Mouse (Mus musculus) CD4-positive helper T cell, adult 2 months (primary cell): ENCODE results near the gene Krtap17-1.

Source experiments
- DNase-seq: peaks from one replicate; pipeline ENCODE4 v3.0.0-alpha.2; 2012; ENCODE audit warnings: low read depth, missing footprints, low spot score

The Krtap17-1 gene

DNA sequence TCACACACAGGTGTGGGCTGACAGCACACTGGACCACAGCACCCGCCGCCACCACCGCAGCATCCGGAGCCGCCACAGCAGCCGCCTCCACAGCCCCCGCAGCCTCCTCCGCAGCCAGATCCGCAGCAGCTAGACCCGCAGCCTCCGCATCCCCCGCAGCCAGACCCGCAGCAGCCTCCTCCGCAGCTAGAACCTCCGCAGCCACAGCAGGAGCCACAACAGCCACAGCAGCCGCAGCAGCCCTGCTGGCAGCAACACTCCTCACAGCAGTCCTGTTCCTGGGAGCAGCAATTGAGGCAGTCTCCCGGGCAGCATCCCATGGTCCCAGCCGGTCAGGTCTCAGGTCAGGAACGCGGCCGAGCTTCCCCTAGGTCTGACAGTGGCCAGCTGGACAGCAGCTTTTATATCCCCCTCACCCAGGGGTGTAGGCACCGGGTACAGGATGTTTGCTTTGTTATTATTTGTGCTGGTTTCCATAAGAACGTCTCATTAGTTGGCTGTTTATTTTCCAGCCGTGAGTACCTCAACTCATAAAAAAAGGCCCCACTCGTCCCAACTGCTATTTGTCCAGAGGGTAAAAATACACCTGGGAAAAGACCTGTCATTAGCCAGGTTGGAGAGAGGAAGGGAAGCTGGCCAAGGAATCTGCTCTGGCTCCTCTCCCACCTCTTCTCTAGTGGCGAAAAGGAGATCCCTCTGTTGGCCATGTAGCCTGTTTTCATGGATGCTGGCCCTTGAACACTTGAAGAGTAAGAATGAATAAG lies at the start of gene Krtap17-1:
TSS of gene Krtap17-1 (minus strand) at position 375 of the 764 bp plus-strand sequence.
- no peak for DNase-seq

DNA sequence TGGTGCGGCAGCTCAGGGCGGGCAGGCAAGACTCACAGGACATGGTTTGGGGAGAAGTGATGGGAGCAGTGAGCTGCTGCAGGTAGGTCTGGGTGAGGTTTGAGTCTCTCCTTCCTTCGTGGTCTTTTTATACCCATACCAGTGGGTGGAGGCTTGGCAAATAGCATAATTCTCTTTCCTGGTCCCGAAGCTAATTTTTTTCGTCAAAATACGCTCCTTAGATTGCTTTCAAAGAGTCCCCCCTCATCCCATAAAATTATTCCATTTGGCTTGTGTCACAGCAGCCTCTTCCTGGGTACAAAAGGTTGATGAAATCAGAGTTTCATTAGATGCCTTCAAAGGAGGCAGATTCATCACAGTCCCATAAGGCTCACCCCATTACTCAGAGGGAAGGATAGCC lies 47.7 kb upstream of the Krtap17-1 start, which contains the start of gene Krt34:
TSS of gene Krt34 (minus strand) at position 101 of the 400 bp plus-strand sequence.
- no peak for DNase-seq

DNA sequence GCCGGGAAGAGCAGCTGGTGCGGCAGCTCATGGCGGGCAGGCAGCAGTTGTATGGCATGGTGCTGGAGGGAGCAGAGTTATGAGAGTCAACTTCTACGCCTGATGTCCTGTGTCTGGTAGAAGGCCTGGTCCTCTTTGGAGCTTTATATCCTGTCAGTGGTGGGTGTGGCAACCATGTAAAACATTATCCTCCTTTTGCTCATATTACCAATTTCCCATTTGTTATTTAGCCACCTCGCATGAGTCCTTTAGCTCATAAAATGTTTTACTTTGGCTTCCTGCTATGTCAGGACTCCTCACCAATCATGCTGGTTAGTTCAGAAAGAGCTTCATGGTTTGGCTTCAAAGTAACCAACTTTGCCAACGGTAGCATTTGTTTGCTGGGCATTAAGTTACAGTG lies 36.0 kb upstream of the Krtap17-1 start, which contains the start of gene Krt33b:
TSS of gene Krt33b (minus strand) at position 101 of the 400 bp plus-strand sequence.
- no peak for DNase-seq

DNA sequence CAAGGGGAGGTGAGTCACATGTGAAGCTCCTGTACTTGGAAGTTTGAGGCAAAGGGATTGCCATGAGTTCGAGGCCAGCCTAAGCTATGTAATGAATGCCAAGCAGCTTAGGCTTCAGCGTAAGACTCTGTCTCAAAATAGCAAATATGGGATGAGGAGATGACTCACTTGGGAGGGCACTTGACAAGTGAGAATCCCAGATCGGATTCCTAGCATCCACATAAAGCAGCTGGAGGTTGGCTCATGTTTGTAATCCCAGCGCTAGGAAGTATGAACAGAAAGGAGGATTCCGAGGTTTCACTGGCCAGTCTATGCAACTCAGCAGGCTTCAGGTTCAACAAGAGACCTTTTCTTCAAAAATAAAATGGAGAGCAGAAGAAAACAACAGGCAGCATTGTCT lies 27.6 kb upstream of the Krtap17-1 start:
- DNase-seq, result no peak

DNA sequence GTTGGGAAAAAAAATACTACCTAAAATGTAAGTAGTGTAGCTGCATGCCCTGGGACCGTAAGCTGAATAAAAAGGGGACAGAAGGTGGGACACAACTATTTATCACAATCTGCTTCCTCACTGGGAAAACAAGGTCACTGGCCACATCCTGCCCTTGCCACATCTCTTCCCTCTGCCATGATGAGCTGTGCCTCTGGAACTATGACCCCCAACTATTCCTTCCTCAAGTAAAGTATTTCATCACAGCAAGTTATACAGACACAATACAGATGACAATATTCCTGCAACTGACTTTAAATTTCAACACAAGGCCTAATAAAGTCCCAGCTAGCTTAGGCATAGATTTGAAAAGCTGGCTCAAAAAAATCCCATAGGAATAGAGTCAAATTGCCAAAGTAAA lies 25.7 kb upstream of the Krtap17-1 start:
- no peak for DNase-seq

DNA sequence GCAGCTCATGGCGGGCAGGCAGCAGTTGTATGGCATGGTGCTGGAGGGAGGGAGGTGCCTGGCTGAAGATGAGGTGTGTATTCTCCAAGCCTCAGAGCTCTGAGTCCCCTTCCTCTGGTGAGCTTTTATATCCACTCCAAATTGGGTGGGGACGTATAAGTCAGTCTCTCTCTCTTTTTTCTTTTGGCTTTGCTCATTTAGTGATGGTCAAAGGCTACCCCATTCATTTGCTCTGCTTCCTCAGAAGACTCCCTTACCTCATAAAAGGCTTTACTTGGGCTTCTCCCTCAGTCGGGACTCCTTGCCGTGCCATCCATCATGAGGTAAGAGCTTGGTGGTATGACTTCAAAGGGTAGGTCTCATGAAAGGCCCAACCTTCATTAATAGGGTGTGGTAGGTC lies 22.3 kb upstream of the Krtap17-1 start, which contains the start of gene Krt33a:
TSS of gene Krt33a (minus strand) at position 101 of the 400 bp plus-strand sequence.
- DNase-seq, result no peak

DNA sequence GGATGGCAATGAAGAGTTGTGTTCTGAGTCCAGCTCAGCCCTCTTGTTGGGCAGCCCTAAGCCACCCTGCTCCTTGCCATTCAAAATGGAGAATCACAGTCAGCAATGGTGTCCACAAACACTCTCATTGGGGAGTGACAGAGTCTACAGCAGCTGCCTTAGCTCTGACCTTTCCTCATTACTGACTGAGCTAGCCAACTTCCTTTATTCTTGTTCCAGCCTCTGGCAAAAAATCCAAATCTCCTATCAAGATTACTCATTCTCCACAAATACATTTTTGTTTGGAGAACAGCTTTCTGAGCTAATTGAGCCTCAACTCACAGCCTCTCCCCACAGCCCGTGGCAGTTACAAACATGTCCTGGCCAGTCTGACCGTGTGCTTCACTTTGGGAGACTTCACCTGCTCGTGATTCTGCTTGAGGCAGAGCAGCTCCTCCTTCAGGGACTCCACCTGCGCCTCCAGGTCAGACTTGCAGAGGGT lies 19.9 kb upstream of the Krtap17-1 start:
- no peak for DNase-seq

DNA sequence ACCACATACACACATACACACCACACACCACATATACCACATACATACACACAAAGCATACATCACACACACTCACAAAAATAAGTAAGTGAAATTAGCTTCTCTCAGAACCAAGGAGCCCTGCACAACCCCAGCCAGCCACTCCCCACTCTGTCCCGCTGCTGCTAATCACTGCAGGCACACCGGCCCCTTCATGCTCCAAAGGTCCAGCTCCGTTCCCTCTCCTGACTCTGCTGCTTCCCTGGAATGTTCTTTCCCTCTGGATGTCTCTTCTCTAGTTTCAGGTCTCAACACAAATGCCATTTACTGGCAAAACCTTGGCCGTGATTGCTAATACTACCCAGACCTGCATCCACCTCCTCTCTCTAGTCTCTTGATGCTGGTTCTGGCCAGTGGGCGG lies 16.9 kb upstream of the Krtap17-1 start:
- DNase-seq, result no peak

DNA sequence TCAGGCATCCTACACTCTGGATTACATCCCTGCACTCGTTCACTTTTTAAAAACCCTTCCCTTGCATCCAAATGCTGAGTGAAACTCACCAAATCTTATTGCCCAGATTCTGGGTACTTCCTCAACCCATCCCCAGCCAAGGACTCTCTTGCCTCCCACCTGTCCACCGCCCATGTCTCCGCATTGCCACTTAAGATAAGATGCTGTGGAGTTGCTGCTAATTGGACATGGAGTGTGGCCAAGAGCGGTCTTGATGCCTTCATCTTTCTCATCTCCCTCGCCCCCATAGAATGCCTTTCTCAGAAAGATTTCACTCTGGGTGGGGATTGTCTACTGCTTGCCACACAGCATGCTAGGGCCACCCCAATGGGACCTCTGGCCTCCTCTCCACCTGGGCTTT lies 14.5 kb upstream of the Krtap17-1 start:
- no peak for DNase-seq

DNA sequence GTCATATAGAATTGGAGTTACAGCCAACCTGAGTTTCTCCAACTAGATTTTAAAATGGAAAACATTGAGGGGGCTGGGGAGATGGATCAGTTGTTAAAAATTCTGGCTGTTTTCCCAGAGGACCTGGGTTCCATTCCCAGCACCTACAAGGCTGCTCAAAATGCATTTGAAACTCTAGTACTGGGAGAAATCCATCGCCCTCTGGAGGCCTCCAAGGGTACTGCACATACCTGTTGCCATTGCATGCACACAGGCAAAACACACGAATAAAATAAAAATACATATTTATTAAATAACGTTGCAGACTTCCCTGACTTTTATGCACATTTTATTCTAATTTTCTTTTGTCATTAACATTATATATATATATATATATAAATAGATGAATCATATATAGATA lies 12.8 kb upstream of the Krtap17-1 start:
- DNase-seq, result peak; percentile 7

DNA sequence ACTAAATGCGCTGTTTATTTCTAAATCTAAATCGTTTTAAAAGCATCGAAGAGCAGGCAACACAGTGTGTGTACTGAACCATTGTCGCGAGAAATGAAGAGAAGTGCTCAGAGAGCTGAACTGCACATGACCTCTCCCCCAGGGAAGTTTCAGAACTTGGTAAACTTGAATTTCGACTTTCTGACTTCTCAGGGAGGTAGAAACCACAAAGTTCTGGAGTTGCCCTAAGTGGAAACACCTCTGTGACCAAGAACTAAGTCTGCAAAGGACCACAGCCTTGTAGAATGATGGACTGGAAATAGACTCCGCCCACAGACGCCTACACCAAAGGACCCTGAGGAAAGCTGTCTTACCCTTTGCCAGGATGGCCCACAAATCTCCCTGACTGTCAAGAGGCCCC lies 12.1 kb upstream of the Krtap17-1 start:
- no peak for DNase-seq

DNA sequence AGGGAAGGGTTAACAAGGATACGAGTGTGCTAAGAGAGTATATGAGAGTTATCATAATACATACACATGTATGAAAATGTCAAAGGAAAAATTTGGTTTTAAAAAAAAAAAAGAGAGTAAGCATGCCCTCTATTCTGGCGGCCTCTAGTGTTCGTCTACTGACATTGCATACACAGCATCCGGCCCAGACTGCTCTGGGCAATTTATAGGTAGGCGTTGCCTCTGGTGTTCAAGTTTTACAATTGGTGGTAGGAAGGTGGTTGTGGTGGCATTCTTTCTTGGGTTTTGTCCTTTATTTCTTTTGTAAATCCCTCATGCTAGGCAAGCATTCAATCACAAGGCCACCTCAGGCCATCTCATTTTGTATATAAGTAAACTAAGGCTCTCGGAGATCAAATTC lies 11.1 kb upstream of the Krtap17-1 start:
- peak; percentile 33 for DNase-seq

DNA sequence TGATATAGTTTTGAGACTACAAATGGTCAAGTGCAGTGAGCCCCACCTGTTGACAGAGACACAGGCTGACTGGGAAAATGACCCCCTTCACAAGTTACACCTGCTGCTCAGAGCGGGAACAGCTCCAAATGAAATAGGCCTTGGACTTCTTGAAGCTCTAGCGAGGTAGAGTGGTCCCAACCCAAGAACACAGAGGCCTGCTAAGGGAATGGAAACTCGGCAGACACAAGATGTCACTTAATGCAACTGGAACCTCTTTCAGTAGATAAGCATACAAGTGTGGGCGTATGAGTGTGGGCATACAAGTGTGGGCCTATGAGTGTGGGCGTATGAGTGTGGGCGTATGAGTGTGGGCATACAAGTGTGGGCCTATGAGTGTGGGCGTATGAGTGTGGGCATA lies 5.3 kb upstream of the Krtap17-1 start:
- no peak for DNase-seq

DNA sequence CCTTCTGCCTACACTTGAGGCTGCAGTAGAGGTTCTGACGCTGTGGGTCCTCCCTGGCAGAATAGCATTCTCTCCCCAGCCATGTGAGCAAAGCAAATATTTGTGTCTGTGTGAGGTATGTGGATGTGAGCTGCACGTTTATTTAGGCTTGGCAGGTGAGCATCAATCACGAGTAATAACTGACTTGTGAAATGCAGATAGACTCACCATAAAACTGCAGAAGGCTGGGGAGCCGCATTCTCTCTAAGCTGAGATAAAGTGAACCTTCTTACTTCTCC lies 529 bp upstream of the Krtap17-1 start:
- DNase-seq, result no peak

DNA sequence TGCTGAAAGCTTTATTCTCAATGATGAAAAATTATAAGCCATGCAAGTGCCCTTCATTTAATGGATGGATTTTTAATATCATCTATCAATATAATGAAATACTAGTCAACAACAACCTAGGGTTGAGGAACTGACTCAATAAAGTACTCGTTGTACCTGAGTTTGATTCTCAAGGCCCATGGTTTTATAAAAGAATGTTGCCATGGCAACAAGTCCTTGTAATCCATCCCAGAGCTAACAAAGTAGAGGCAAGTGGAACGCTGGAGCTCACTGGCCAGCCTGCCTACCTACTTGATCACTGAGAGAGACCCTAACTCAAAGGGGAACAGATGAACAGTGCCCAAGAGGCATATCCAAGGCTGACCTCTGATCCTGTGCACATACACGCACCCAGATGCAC lies 3.2 kb downstream of the Krtap17-1 start:
- no peak for DNase-seq

DNA sequence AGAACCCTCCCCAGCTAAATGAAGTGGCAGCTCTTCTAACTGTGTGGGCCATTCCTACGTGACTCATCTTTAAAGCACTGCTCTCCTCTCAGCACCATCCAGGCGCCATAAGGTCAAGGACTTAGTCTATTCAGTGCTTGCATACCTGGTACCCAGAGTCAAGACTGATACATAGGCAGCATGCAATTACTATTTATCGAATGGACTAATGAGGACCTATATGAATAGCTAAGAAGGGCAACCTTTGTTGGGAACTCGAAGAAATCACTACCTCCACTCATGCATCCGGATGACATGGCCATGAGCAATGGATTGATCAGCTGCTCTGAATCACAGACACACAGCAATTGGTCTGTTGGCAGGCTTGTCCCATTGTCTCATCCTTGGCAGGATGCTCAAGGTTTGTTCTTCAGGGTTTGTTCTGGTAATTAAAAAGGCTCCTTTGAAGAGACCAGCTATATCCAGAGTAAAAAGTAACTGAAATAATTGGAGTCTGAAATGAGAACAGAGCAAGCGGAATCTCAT lies 3.9 kb downstream of the Krtap17-1 start:
- DNase-seq, result no peak

DNA sequence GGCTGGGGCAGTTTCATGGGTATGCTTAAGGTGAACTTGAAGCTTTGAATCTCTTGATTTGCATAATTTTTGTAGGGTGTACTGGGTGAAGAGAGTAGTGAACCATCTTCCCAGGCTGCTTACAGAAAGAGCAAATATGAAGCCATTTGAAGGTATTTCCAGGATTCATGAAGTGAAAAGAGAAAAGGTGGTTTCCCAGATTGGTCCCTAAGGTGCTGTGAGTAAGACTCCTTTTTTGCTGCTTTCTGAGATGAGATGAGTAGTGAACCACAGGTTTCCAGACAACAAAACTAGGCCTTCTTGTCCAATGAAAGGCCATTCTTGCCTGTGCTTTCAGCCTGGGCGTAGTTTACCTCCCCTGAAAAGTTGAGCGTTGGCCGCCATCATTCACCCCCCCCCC lies 5.3 kb downstream of the Krtap17-1 start:
- DNase-seq, result no peak

DNA sequence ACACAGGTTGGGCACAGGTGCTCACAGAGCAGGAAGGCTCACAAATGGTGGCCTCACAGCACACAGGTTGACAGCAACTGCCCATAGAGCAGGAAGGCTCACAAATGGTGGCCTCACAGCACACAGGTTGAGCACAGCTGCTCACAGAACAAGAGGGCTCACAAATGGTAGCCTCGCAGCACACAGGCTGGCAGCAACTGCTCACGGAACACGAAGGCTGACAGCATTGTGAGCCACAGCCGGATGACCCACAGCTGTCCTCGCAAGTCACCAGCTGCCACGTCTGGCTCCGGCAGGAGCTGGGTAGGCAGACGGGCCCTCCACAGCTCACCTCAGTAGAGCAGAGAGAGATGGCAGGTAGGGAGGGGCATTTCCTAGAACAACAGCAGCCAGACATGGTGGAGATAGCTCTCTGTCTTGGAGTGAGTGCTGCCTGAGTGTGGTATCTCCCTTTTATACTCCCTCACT lies 7.6 kb downstream of the Krtap17-1 start, which contains the start of gene Krtap16-1:
TSS of gene Krtap16-1 (minus strand) at position 418 of the 468 bp plus-strand sequence.
- DNase-seq, result no peak

DNA sequence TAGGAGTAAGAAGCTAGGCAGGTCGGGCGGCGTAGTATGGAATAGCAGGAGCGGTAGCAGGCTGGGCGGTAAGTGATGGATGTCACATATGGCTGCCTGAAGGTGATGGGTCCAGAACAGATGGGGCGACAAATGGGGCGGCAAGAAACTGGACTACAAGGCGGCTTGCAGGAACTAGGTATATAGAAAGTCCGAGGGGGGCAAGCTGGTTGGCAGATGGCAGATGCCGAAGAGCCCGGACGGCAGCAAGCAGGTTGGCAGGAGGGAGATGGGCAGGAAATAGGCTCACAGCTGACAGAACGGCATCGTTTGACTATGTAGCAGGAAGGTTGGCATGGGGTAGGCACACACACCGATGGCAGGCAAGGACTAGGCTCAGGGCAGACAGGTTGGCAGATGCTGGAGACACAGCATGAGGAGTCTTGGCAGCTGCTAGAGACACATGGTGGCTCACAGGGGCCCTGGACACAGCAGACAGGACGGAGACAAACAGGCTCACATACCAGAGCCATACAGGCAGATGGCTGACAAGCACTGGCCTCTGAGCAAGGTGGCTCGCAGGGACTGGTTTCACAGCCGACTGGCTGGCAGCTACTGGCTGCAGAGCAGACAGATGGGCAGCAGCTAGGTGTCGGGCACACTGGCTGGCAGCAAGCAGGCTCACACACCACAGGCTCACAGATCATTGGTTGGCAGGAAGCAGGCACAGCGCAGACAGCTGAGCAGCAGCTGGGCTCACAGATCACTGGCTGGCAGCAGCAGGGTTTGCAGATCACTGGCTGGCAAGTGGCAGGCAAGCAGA lies 8.3 kb downstream of the Krtap17-1 start:
- no peak for DNase-seq

DNA sequence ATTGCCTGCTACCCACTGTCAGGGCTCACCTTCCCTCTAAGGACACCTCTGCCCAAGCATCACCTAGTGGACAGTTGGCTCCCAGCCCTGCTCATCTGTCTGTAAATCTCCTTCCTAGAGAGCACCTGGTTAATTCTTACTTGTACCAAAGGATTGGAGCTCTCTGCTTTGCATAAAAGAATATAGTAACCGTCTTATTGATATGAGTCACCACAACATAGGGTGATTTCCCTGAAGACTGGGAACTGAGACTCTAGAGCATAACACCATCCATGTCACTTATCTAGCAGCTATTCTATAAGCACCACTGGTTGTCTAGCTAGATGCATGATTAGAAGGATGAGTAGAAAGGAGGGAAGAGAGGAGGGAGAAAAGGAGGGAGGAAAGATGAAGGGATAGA lies 10.4 kb downstream of the Krtap17-1 start:
- DNase-seq, result no peak

DNA sequence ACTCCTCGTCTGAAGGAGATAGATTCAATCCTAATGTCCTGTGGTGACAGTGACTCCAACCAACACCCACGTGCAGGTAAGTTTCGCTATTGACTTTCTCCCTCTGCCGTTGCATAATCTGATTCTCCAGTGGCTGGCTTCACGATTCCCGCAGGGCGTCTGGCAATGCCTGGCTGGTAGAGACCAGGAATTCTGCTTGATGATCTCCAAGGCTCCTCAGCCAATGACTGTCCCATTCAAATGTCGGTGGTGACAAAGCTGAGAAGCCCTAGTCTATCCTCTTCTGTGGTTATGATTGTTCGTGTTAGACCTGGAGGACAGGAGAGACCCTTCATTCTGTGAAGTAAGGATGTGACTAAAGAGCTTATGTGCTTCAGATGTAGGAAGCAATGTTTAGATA lies 11.1 kb downstream of the Krtap17-1 start:
- no peak for DNase-seq

DNA sequence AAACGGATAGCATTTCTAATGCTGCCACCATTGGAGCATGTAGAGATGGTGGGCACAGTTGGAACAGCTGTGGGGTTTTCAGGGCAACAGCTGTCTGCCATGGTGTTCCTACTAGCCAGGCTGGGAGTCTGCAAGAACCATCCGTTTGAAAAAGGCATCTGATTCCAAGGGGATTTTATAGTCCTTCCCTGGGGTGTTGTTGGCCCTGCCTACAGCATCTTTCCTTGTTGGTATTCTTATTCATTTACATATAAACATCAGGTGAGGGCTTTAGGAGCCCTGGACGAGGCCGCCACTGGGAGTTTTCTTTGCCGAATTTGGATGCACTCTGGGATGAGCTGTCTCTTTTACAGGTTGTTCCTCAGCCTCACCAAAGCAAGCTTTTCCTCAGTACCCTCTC lies 14.8 kb downstream of the Krtap17-1 start, which contains the start of gene Krtap29-1:
TSS of gene Krtap29-1 (minus strand) at position 101 of the 400 bp plus-strand sequence.
- DNase-seq, result no peak
